Mouse (Mus musculus): Measurements from ENCODE around the gene Klc1.

Klc1 gene

GRCm38 (mm10) chr12:111769816-111770577, 11.3 kb downstream of the Klc1 start:
- DNase-seq (ENCODE audit: low read depth, low spot score) = no peak

DNA sequence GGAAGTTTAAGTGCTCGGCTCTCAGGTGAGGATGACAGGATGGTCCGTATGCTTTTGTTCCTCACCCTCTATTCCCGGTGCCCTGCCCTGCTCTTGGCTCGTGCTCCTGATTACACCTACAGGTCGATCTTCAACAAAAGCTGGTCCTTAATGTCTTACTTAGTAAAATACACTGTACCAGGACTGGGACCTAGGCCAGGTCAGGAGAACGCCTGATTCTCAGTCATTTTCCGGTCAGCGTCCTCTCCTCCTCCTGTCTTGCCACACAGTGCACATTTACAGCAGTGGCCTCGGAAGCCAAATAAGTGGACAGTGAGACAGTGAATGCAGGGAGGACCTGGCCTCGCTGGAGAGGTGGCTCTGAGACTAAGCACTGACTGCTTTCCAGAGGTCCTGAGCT, 12.0 kb downstream of the Klc1 start:
- DNase-seq (ENCODE audit: low read depth, low spot score) = no peak

- no peak for DNase-seq (ENCODE audit: low read depth, low spot score)
Measured at GRCm38 (mm10) chr12:111774156-111774555, 15.5 kb downstream of the Klc1 start.

DNA sequence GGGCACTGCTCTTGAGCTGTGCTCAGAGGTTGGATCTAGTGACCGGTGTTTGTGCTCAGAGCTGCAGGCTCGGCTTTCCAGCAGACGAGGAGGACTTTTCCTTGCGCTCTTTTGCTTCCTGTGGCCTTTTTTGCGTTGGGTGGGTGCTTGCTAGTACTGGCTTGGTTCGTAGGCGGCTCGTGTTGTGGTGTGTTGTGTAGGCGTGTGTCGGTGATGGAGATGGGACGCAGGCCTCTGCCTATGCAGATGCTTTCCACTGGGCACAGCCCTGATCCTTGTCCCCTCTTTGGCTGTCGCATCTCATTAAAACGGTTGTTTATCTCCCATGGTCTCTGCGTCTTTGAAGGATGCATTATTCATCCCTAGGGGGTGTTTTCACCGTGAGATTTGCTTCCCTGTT, 16.2 kb downstream of the Klc1 start:
- DNase-seq (ENCODE audit: low read depth, low spot score) = no peak

GRCm38 (mm10) chr12:111777919-111778318, 19.3 kb downstream of the Klc1 start:
- DNase-seq (ENCODE audit: low read depth, low spot score) = no peak

DNA sequence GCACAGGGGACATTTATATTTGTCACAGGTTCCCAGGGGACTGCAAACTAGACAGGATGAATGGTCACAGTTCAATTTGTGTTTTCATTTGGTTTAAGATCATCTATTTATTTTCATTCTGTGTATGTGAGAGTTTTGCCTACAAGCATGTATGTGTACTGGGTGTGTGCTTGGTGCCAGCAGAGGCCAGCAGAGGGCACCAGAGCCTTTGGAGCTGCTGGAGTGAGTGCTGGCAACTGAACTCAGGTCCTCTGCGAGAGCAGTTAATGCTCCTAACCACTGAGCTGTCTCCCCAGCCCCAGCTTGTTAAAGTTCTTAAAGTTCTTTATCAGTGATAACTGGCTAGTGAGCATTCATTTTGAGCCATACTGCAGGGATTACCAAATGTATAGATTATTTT, 20.9 kb downstream of the Klc1 start:
- DNase-seq (ENCODE audit: low read depth, low spot score) = no peak

GRCm38 (mm10) chr12:111785174-111785573, 26.5 kb downstream of the Klc1 start:
- DNase-seq (ENCODE audit: low read depth, low spot score) = no peak

DNA sequence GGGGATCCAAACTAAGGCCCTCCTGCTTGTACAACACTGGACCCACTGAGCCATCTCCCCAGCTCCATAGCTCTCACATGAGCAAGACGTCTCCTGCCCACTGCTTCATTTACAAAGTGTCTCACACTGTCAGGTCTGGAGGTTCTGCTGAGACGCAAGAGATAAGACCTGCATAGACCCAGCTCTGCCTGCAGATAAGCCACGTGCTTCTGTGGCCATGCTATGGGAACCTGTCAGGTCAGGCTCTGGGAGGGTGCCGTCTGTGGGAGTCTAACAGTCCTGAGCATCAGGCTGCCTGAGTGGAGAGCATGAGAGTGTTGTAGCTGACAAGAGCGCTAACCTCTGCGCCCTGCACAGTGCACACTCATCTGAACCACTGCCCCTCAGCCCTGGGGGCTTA, 28.4 kb downstream of the Klc1 start:
- no peak for DNase-seq (ENCODE audit: low read depth, low spot score)

- DNase-seq (ENCODE audit: low read depth, low spot score) = no peak
Measured at GRCm38 (mm10) chr12:111790090-111790489, 31.4 kb downstream of the Klc1 start.

GRCm38 (mm10) chr12:111790631-111791030, 32.0 kb downstream of the Klc1 start:
- DNase-seq (ENCODE audit: low read depth, low spot score) = no peak

- DNase-seq (ENCODE audit: low read depth, low spot score) = no peak
Measured at GRCm38 (mm10) chr12:111791474-111792104, 32.9 kb downstream of the Klc1 start.

DNA sequence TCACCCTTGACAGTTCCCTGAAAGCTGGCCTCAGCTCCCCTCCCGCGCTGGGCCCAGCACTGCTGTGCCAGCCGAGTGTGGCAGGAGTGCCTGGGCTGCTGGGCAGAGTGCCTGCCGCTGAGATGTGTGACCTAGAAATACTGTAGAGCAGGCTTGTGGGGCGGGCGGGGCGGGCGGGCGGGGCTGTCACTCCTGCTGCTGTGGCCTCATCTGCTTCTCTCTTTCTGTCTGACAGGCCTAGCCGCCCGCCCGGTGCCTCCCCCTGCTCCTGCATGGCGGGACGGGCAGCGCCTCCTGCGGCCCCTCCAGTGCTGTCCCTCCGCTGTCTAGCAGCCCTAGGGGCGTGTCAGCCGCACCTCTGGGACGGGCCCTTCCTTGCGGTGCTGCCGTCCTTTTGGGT, 35.5 kb downstream of the Klc1 start:
- no peak for DNase-seq (ENCODE audit: low read depth, low spot score)

DNA sequence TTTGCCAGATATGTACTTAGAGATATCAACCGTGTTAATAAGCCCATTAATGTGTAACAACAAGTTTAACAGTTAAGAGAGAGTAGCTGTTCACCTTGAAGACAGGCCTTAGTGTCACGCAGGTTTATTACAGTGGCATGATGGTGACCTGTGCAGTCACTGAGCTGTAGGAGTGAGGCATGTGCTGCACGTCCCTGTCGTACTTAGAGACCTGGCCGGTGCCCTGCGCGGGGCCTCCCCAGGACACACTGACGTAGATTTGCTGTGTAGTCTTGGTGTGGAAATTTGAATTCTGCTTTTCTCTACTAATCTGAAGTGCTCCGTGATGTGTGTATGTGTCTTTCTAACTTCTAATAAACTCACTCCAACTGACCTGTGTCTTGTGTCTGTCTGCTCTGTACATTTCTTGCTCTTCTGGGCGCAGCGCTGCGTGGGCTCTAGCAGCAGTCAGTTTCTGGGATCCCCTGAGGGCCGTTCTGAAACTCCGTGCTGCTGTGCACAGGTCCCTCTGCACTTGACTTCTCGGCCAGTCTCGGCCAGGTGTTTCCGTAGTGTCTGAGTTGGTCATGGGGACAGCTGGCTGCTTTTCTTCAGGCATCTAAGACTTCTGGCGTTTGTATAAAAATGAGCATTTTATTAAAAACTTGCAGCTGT, 36.0 kb downstream of the Klc1 start:
- no peak for DNase-seq (ENCODE audit: low read depth, low spot score)

DNA sequence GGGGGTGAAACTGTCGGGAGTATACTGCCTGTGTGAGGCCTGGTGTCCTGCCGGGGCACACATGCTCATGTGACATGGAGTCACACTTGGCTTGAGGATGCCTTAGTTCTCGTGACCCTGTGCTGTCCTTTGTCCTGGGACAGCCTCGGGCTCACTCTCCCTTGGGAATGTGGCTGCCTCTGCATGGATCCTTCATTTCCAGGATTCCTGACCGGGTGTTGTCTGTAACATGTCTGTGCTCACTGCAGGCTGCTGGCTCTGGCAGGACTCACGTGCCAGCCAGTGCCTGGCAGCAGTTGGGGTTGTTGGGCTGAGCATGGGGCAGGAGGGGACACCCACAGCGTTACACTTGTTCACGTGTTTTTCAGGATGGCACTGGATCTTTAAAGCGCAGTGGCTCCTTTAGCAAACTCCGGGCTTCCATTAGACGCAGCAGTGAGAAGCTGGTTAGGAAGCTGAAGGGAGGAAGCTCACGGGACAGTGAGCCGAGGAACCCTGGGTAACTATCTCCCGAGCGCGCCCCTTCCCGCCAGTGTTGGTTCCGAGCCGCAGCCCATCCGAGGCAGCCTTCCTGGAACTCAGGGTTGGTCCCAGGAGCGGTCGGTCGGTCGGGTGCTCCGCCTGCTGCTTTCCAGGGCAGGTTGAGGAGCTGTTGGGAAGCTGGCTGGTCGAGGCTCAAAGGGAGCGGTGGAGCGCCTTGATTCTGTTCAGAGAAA, 36.7 kb downstream of the Klc1 start:
- no peak for DNase-seq (ENCODE audit: low read depth, low spot score)

DNA sequence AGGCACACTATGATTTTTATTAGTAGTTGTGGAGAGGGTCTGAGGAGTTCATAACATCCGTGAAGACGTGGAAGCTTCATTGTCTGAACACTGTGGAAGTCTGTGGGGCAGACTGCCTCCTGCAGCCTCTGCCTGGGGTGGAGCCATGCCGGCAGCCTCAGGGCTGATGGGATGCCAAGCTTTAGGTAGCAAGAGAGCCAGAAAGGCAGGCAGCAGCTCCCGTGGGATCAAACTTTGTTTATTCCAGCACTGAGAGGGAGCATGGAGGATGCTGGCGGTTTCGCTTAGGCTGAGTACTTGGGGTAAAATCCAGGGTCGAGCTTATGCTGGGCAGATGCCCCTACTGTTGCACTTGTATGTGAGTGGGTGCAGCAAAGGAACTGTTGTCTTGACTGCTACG, 38.6 kb downstream of the Klc1 start:
- no peak for DNase-seq (ENCODE audit: low read depth, low spot score)

DNA sequence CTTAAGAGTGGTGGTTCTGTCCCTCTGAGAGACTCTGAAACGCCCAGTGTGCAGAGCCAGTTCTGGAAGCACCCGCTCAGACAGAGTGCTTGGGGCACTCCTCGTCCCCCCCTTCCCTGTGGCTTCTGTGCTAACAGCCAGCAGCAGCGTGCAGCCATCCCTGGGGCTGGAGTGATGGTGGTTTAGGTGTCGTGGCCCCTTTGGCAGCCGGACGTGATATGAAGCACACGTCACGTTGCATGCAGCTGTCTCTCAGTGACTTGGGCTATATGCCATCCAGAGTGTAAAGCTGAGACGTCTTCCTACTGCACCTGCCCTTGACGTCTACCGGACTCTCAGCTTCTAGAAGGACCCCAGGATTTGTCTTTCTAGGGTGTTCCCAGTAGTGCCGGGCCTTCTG, 39.8 kb downstream of the Klc1 start:
- DNase-seq (ENCODE audit: low read depth, low spot score) = no peak

DNA sequence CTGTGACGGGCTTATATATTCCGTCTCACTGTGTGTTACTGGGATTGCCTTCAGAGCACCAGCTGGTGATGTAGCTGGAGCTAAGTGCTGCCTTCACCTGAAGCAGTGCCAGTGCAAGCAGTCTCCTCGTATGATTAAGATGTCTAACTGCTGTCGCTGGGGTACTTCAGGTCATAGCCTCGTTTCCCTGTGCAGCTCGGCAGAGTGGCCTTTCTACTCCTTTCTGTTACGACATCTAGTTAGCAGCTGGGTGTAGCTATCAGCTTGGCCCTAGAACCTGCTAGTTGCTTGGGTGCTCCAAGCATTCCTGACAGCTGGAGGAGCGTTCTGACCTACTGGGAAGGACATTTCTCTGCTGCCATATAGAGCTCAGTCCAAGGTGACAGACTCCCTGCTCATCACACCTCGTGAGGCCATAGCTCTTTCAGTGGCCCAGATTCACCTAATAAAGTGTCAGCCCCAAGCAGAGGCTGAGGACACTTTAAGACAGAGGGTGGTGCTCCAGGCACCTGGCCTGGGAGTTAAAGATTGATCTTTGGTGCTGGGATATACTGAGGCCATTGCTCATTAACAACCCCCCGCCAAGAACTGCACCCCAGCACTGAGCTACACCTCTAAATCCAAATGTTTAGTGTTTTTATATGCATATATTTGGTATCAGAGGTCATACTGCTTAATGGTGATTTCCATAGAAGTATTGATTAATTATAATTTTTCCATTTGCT, 42.0 kb downstream of the Klc1 start:
- DNase-seq (ENCODE audit: low read depth, low spot score) = no peak

DNA sequence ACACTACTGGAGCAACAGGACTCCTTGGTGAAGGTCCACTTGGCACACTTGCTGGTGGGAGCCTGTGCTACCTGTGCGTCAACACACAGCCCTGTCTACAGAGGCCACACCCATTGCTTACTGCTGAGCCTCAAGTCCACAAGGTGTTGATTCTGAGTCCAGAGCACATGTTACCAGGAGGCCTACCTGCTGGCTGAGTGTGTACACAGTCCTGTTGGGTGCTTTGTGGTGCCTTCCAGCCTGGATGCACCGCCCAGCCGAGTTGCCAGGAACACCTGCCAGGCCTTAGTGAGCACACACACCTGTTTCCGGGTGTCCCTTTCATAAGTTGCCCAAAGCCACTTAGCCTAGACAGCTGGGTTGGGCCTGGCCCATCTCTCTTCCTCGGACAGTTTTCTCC, 44.9 kb downstream of the Klc1 start:
- no peak for DNase-seq (ENCODE audit: low read depth, low spot score)

DNA sequence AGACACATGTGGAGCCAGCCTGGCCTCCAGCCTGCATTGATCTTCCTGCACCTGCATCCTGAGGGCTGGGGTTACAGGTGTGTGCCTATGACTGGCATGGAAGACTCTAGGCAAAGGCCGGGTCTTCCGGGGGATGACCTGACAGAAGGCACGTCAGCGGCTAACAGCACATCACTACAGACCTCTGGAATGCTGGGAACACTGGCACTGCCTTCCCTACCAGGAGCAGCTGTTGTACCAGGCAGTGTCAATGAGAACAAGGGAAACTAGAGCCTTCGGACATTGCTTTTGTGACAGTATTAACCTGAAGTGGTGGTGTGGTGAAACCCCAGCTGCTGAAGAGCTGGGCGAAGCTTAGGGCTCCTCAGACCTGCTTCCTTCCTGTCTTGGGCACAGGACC, 50.1 kb downstream of the Klc1 start:
- DNase-seq (ENCODE audit: low read depth, low spot score) = no peak

GRCm38 (mm10) chr12:111809762-111810161, 51.1 kb downstream of the Klc1 start:
- DNase-seq (ENCODE audit: low read depth, low spot score) = peak; percentile 74

DNA sequence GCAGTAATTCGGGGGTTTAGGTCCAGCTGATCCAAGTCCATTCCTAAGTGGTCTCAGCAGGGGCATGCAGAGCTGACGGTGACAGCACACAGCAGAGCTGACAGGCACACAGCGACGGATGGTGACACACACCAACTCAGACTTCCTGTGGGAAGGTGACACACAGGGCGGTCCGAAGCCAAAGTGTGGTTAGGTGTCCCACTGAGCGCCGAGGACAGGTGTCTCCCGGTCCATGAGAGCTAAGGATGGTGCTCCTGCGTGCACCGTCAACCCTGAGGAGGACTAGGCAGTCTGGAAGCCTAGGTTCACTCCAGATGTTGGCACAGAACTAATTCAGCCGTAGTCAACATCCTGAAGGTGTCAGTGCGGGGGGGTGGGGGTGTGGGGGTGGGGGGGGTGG, 53.4 kb downstream of the Klc1 start:
- no peak for DNase-seq (ENCODE audit: low read depth, low spot score)

DNA sequence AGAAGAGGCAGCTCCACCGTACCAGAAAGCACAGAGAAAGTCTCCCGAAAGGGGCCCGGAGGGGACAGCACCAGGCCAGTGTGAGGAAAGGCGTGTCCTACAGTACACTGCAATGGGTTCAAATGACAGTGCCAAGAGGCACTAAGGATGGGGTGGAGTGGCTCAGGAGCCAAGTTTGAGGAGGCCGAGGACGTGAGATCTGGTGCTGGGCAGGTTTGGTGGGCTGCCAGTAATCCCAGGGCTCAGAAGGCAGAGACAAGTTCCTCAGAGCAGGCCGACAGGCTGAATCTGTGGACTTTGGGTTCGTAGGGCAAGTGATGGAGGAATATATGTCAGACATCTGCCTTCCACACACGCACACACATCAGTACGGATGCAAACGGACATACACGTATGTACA, 54.0 kb downstream of the Klc1 start:
- DNase-seq (ENCODE audit: low read depth, low spot score) = no peak

Data from retina, postnatal 7 days (tissue).